Mouse (Mus musculus) neural tube, embryonic 14.5 days (tissue): ENCODE data around the gene Npas3. TPM values are rescaled to one million over a fixed set of nuclear protein-coding genes. Genes with fewer than 3 reads are reported as not detected.
A peak's percentile ranks its signal among the peaks of the same experiment; 100 is the strongest.

Source experiments
- ATAC-seq: fragments of 200-750 bp; cut with Nextera tagmentation; 2 replicates; pipeline ENCODE4 v1.8.0; 2017; ENCODE audit warnings: low read depth, mild to moderate bottlenecking, moderate TSS enrichment, moderate library complexity
- H3K27ac ChIP-seq: fragments of 300-500 bp; sonication (generic); 2 replicates; pipeline ENCODE4 v1.5.1; 2014; ENCODE audit warnings: low read depth, mild to moderate bottlenecking, control low read depth, low read length, moderate library complexity, mixed read lengths
- H3K27me3 ChIP-seq: fragments of 300-500 bp; sonication (generic); 2 replicates; pipeline ENCODE4 v1.6.1; 2014; ENCODE audit warnings: low read length; ENCODE audit not compliant: control insufficient read depth, insufficient read depth
- H3K36me3 ChIP-seq: fragments of 300-500 bp; sonication (generic); 2 replicates; pipeline ENCODE4 v1.6.1; 2014; ENCODE audit warnings: low read length, mixed read lengths; ENCODE audit not compliant: control insufficient read depth, insufficient read depth
- H3K4me1 ChIP-seq: fragments of 300-500 bp; sonication (generic); 2 replicates; pipeline ENCODE4 v1.6.1; 2014; ENCODE audit warnings: low read length; ENCODE audit not compliant: control insufficient read depth, insufficient read depth
- H3K4me2 ChIP-seq: fragments of 300-500 bp; sonication (generic); 2 replicates; pipeline ENCODE4 v1.6.1; 2014; ENCODE audit warnings: mild to moderate bottlenecking, low read depth, low read length, control low read depth
- H3K4me3 ChIP-seq: fragments of 300-500 bp; sonication (generic); 2 replicates; pipeline ENCODE4 v1.5.1; 2014; ENCODE audit warnings: low read depth, low read length, control low read depth, mixed read lengths
- H3K9ac ChIP-seq: fragments of 300-500 bp; sonication (generic); replicated peaks from 2 replicates; pipeline ENCODE4 v1.6.1; 2014; ENCODE audit warnings: low read depth, mild to moderate bottlenecking, control low read depth, low read length, mixed read lengths
- H3K9me3 ChIP-seq: fragments of 300-500 bp; sonication (generic); 2 replicates; pipeline ENCODE4 v1.6.1; 2016; ENCODE audit warnings: low read length; ENCODE audit not compliant: control insufficient read depth
- WGBS: fragments of 180-500 bp; shearing (Covaris S2); extraction: QIAGEN DNeasy Blood & Tissue Kit; methylation state at CpG from one replicate; pipeline ENCODE4 v1.1.7; 2014; 5-methylcytosine and 5-hydroxymethylcytosine counted together
- polyA plus RNA-seq: library from polyadenylated mRNA; unstranded; fragments of >200 nt; fragmentation: Nextera tagmentation; extraction: Ambion mirVana; gene quantifications from 2 replicates; pipeline ENCODE4 v1.2.1, GENCODE M21; 2014

The Npas3 gene
- polyA plus RNA-seq, 1 experiment from 2014 or later, result 29.1 TPM

DNA sequence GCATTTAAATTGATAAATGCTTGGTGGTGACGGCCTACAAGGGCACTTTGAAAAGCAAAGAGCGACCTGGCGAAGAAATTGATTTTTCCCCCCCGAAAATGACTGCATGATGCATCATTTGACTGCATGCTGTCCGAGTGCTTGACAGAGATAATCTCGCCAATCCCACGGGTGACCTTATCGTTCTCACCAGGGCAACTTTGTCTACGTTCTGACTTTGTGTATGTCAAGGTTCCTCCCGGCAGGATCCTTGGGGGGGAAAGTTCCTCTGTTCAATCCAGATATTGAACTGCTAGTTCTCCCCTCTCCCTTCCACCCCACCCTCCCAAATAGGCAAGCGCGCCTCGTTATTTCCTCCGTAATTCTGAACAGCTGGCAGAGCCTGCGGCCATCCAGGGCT lies 588.9 kb downstream of the Npas3 start:
- Histone ChIP-seq H3K4me2 (no peak overlapping the region), H3K27ac (no peak overlapping the region), H3K9me3 (no peaks in the 10 kb centered on the region), H3K36me3 (no peaks in the 10 kb centered on the region), H3K4me1 (peaks cover 29% of the 10 kb centered on the region), H3K9ac (no peak overlapping the region), H3K4me3 (no peak overlapping the region), H3K27me3 (no peaks in the 10 kb centered on the region)
- WGBS, result 58% methylated on average over 15 of the region's 15 CpGs
- ATAC-seq, result no peak

DNA sequence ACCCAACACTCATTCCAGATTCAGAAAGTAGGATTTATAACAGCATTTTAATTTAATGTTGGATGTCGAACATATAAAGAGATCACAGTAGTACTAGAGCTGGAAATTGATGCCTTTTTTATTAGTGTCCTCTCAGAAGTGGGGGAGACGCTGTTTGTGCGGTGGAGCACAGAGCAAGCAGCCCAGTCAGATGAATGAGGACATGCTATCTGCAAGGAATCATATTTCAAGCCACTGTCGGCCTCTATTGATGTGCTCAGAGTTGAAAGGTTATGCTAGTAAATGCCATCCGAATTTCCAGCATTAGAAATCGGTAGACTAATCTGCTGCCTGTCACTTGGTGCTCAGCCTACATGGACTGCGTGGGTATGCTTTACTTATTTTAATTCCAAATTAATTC lies 590.1 kb downstream of the Npas3 start:
- peaks cover 25% of the 10 kb centered on the region for H3K4me1 ChIP-seq

GRCm38 (mm10) chr12:53841928-53842671 lies 593.6 kb downstream of the Npas3 start:
- H3K4me2 ChIP-seq, result no peak overlapping the region
- 66% methylated on average over 16 of the region's 16 CpGs for WGBS
- H3K36me3 ChIP-seq, result no peaks in the 10 kb centered on the region
- H3K9me3 ChIP-seq, result no peaks in the 10 kb centered on the region
- H3K27ac ChIP-seq, result no peak overlapping the region
- H3K27me3 ChIP-seq, result no peaks in the 10 kb centered on the region
- ATAC-seq, result no peak
- H3K4me1 ChIP-seq, result peaks cover 21% of the 10 kb centered on the region
- no peak overlapping the region for H3K9ac ChIP-seq
- no peak overlapping the region for H3K4me3 ChIP-seq

More for the DNA sequence above, 590.1 kb downstream of the Npas3 start:
- no peak overlapping the region for H3K4me2 ChIP-seq
- H3K36me3 ChIP-seq, result no peaks in the 10 kb centered on the region
- no peak overlapping the region for H3K9ac ChIP-seq
- H3K4me3 ChIP-seq, result no peak overlapping the region
- 13% methylated on average over 7 of the region's 7 CpGs for WGBS
- H3K9me3 ChIP-seq, result no peaks in the 10 kb centered on the region
- peak; percentile 48; the same call in 1 of the 2 replicates for ATAC-seq
- H3K27ac ChIP-seq, result no peak overlapping the region
- no peaks in the 10 kb centered on the region for H3K27me3 ChIP-seq

DNA sequence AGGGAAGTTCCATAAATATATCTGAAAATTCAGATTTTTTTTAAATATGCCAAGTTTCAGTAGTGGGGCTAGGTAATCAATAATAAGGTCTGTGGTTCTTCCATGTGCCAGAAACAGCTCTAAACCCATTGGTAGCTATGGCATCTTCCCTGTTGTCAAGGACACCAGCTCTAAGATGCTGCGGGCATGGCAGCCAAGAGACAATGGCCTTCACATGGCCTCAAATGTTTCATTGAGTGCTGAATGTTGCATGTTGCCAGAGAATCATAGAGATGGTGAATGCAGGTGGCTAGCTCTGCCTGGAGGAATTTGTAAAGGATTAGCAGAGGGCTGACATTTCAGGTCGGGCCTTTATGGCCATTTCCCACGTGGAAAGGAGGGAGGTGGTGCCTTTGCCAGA lies 595.1 kb downstream of the Npas3 start:
- Histone ChIP-seq H3K9ac (no peak overlapping the region), H3K27me3 (no peaks in the 10 kb centered on the region), H3K4me3 (no peak overlapping the region), H3K4me2 (no peak overlapping the region), H3K9me3 (no peaks in the 10 kb centered on the region), H3K27ac (no peak overlapping the region), H3K36me3 (no peaks in the 10 kb centered on the region), H3K4me1 (peaks cover 8% of the 10 kb centered on the region)
- peak; percentile 66; the same call in 1 of the 2 replicates for ATAC-seq
- WGBS, result 32% methylated on average over 3 of the region's 3 CpGs

DNA sequence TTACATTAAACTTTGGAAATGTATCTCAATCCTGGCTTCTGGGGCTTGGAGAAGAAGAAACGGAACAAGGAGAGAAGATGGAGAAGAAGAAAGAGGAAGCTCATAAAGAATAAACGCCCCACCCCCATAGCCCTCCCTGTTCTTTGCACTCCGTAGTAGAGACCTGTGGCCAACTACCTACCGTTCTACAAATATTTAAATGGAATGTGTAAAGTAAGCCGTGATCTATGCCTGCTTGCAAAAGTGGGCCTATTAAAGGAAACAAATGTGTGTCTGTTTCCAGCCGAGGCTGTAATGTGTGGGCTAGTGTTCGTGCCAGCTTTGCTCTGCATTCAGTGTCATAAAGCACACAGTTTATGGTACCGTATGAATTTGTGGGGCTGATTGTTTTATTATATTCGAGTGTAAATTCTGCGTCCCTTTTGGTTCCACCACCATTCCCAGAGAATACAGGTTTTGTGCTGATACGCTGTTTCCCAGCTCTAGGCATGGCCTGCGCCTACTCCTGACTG lies 597.7 kb downstream of the Npas3 start:
- H3K27ac ChIP-seq, result no peak overlapping the region; the same call in 1 of the 2 replicates
- H3K27me3 ChIP-seq, result no peaks in the 10 kb centered on the region
- no peak overlapping the region for H3K4me2 ChIP-seq
- H3K36me3 ChIP-seq, result no peaks in the 10 kb centered on the region
- peak; percentile 24; the same call in 1 of the 2 replicates for ATAC-seq
- H3K9me3 ChIP-seq, result no peaks in the 10 kb centered on the region
- 0 out of 2 replicates have a peak, but pooled peaks cover 4% of the 10 kb centered on the region for H3K4me1 ChIP-seq
- H3K9ac ChIP-seq, result no peak overlapping the region
- H3K4me3 ChIP-seq, result no peak overlapping the region
- 52% methylated on average over 12 of the region's 12 CpGs for WGBS

DNA sequence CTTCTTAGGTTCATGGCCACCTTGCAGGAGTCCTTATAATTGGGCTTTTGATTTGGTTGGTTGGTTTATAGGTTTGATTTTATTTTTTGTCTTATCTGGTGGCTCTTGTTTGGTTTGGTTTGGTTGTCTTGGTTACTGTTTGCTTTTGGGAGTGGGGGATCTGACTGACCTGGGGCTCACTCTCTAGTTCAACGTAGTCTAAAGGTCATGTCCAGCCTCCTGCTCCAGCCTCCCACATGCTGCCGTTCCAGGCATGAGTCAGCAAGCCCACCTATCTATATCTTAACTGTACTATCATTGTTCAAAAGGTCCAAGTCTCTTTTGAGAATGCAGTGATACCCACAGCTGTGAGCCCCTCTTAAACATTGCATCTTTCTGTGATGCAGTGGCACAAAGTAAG lies 600.8 kb downstream of the Npas3 start:
- Histone ChIP-seq H3K27me3 (no peaks in the 10 kb centered on the region), H3K9me3 (no peaks in the 10 kb centered on the region), H3K36me3 (no peaks in the 10 kb centered on the region), H3K9ac (no peak overlapping the region), H3K4me1 (0 out of 2 replicates have a peak, but pooled peaks cover 4% of the 10 kb centered on the region), H3K27ac (no peak overlapping the region), H3K4me3 (no peak overlapping the region), H3K4me2 (no peak overlapping the region)
- 87% methylated on average over 2 of the region's 2 CpGs for WGBS
- no peak for ATAC-seq

- 56% methylated on average over 2 of the region's 2 CpGs for WGBS
- ATAC-seq, result no peak
- H3K36me3 ChIP-seq, result no peaks in the 10 kb centered on the region
Measured at GRCm38 (mm10) chr12:53852432-53852831, 604.0 kb downstream of the Npas3 start.

GRCm38 (mm10) chr12:53860176-53860575 lies 611.7 kb downstream of the Npas3 start:
- no peaks in the 10 kb centered on the region for H3K36me3 ChIP-seq
- no peaks in the 10 kb centered on the region for H3K27me3 ChIP-seq
- ATAC-seq, result no peak
- H3K9me3 ChIP-seq, result no peaks in the 10 kb centered on the region
- no peak overlapping the region for H3K27ac ChIP-seq
- H3K4me3 ChIP-seq, result no peak overlapping the region
- no peaks in the 10 kb centered on the region for H3K4me1 ChIP-seq
- no peak overlapping the region for H3K4me2 ChIP-seq
- H3K9ac ChIP-seq, result no peak overlapping the region

More at GRCm38 (mm10) chr12:53852432-53852831, 604.0 kb downstream of the Npas3 start:
- H3K9ac ChIP-seq, result no peak overlapping the region
- no peaks in the 10 kb centered on the region for H3K4me1 ChIP-seq
- H3K4me2 ChIP-seq, result no peak overlapping the region
- no peak overlapping the region for H3K27ac ChIP-seq
- H3K4me3 ChIP-seq, result no peak overlapping the region
- H3K9me3 ChIP-seq, result no peaks in the 10 kb centered on the region
- no peaks in the 10 kb centered on the region for H3K27me3 ChIP-seq

GRCm38 (mm10) chr12:53862281-53862680 lies 613.8 kb downstream of the Npas3 start:
- Histone ChIP-seq H3K27ac (no peak overlapping the region), H3K4me1 (no peaks in the 10 kb centered on the region), H3K4me2 (no peak overlapping the region), H3K9ac (no peak overlapping the region), H3K36me3 (no peaks in the 10 kb centered on the region), H3K4me3 (no peak overlapping the region), H3K27me3 (no peaks in the 10 kb centered on the region), H3K9me3 (no peaks in the 10 kb centered on the region)
- ATAC-seq, result no peak
- 75% methylated on average over 6 of the region's 6 CpGs for WGBS
